Mouse (Mus musculus): ENCODE data around the gene Tbx10.

- TF ChIP-seq CTCF (IDR thresholded peaks at IDR 0.05; ENCODE audit: borderline replicate concordance, insufficient read depth, low read depth, low read length) (no peak), POLR2A (IDR thresholded peaks at IDR 0.05; ENCODE audit: borderline replicate concordance, insufficient read depth, low read length) (no peak)
Measured at GRCm38 (mm10) chr19:3997231-3997630, 4.7 kb downstream of the Tbx10 start.
